Mouse (Mus musculus) liver, embryonic 11.5 days (tissue): ENCODE results near the gene Coro1b. TPM values are rescaled to one million over a fixed set of nuclear protein-coding genes. Genes with fewer than 3 reads are reported as not detected.
A peak's percentile ranks its signal among the peaks of the same experiment; 100 is the strongest.

Source experiments
- ATAC-seq: fragments of 200-750 bp; cut with Nextera tagmentation; replicated peaks from 2 replicates; pipeline ENCODE4 v1.8.0; 2017; ENCODE audit warnings: moderate number of reproducible peaks, mild to moderate bottlenecking, moderate TSS enrichment, moderate library complexity; ENCODE audit not compliant: low FRiP score
- DNase-seq: peaks from one replicate; pipeline ENCODE4 v3.0.0-alpha.2; 2017; ENCODE audit warnings: low spot score
- H3K27ac ChIP-seq: fragments of 300-500 bp; sonication (generic); 2 replicates; pipeline ENCODE4 v1.5.1; 2014; ENCODE audit warnings: mild to moderate bottlenecking, low read depth, low read length, control low read depth
- H3K27me3 ChIP-seq: fragments of 300-500 bp; sonication (generic); replicated peaks from 2 replicates; pipeline ENCODE4 v1.6.1; 2014; ENCODE audit warnings: low read length, mixed read lengths; ENCODE audit not compliant: control insufficient read depth, insufficient read depth
- H3K36me3 ChIP-seq: fragments of 300-500 bp; sonication (generic); 2 replicates; pipeline ENCODE4 v1.6.1; 2014; ENCODE audit warnings: mild to moderate bottlenecking, low read length, moderate library complexity, mixed read lengths; ENCODE audit not compliant: control insufficient read depth, insufficient read depth
- H3K4me1 ChIP-seq: fragments of 300-500 bp; sonication (generic); replicated peaks from 2 replicates; pipeline ENCODE4 v1.6.1; 2014; ENCODE audit warnings: low read length, mixed read lengths; ENCODE audit not compliant: control insufficient read depth, insufficient read depth
- H3K4me2 ChIP-seq: fragments of 300-500 bp; sonication (generic); 2 replicates; pipeline ENCODE4 v1.6.1; 2014; ENCODE audit warnings: mild to moderate bottlenecking, control low read depth, moderate library complexity
- H3K4me3 ChIP-seq: fragments of 300-500 bp; sonication (generic); 2 replicates; pipeline ENCODE4 v1.5.1; 2014; ENCODE audit warnings: low read depth, low read length, control low read depth
- H3K9ac ChIP-seq: fragments of 300-500 bp; sonication (generic); 2 replicates; pipeline ENCODE4 v1.6.1; 2014; ENCODE audit warnings: low read depth, low read length, control low read depth
- H3K9me3 ChIP-seq: fragments of 300-500 bp; sonication (generic); 2 replicates; pipeline ENCODE4 v1.6.1; 2016; ENCODE audit warnings: low read length, inconsistent platforms, mixed read lengths; ENCODE audit not compliant: control insufficient read depth
- WGBS: fragments of 180-500 bp; shearing (Covaris S2); extraction: QIAGEN DNeasy Blood & Tissue Kit; methylation state at CpG from one replicate; pipeline ENCODE4 v1.1.7; 2014; 5-methylcytosine and 5-hydroxymethylcytosine counted together
- polyA plus RNA-seq: library from polyadenylated mRNA; unstranded; fragments of >200 nt; fragmentation: Nextera tagmentation; extraction: Ambion mirVana; gene quantifications from 2 replicates; pipeline ENCODE4 v1.2.1, GENCODE M21; 2014

The Coro1b gene
- polyA plus RNA-seq, 1 experiment from 2014 or later, result 126 TPM

GRCm38 (mm10) chr19:4148819-4149218 lies 400 bp downstream of the Coro1b start:
- peak overlapping the region; percentile 91 for H3K9ac ChIP-seq
- peak; percentile 48; the same call in 1 of the 2 replicates for ATAC-seq

GRCm38 (mm10) chr19:4149283-4149682 lies 864 bp downstream of the Coro1b start:
- peaks cover 23% of the 10 kb centered on the region for H3K4me1 ChIP-seq
- no peaks in the 10 kb centered on the region for H3K9me3 ChIP-seq
- DNase-seq, result no peak
- no peak overlapping the region for H3K27ac ChIP-seq
- peak overlapping the region; percentile 68 for H3K4me2 ChIP-seq
- 83% methylated on average over 11 of the region's 11 CpGs for WGBS
- peaks cover 9% of the 10 kb centered on the region; the same call in 1 of the 2 replicates for H3K36me3 ChIP-seq
- peak overlapping the region; percentile 83 for H3K4me3 ChIP-seq
- H3K9ac ChIP-seq, result peak overlapping the region; percentile 91
- H3K27me3 ChIP-seq, result no peaks in the 10 kb centered on the region
- ATAC-seq, result no peak

More at GRCm38 (mm10) chr19:4148819-4149218, 400 bp downstream of the Coro1b start:
- H3K27ac ChIP-seq, result peak overlapping the region; percentile 74
- WGBS, result 4% methylated on average over 8 of the region's 8 CpGs
- H3K9me3 ChIP-seq, result no peaks in the 10 kb centered on the region
- DNase-seq, result no peak
- peaks cover 9% of the 10 kb centered on the region; the same call in 1 of the 2 replicates for H3K36me3 ChIP-seq
- peak overlapping the region; percentile 83 for H3K4me3 ChIP-seq
- H3K27me3 ChIP-seq, result no peaks in the 10 kb centered on the region
- peak overlapping the region; percentile 68 for H3K4me2 ChIP-seq
- H3K4me1 ChIP-seq, result peaks cover 19% of the 10 kb centered on the region

GRCm38 (mm10) chr19:4149764-4150461 lies 1.5 kb downstream of the Coro1b start:
- Histone ChIP-seq H3K9ac (no peak overlapping the region), H3K4me2 (peak overlapping the region; percentile 68), H3K36me3 (peaks cover 9% of the 10 kb centered on the region; the same call in 1 of the 2 replicates), H3K9me3 (no peaks in the 10 kb centered on the region), H3K27me3 (no peaks in the 10 kb centered on the region), H3K27ac (no peak overlapping the region), H3K4me3 (no peak overlapping the region), H3K4me1 (peaks cover 28% of the 10 kb centered on the region)
- WGBS, result 91% methylated on average over 17 of the region's 17 CpGs
- ATAC-seq (no peak), DNase-seq (no peak)

- Histone ChIP-seq H3K4me1 (peaks cover 31% of the 10 kb centered on the region), H3K9me3 (no peaks in the 10 kb centered on the region), H3K27ac (no peak overlapping the region), H3K36me3 (peaks cover 12% of the 10 kb centered on the region), H3K4me3 (no peak overlapping the region), H3K27me3 (no peaks in the 10 kb centered on the region), H3K9ac (no peak overlapping the region), H3K4me2 (no peak overlapping the region)
- WGBS, result 86% methylated on average over 22 of the region's 22 CpGs
- no peak for ATAC-seq
- DNase-seq, result no peak
These were observed 2.4 kb downstream of the Coro1b start for GRCm38 (mm10) chr19:4150567-4151487.

- WGBS, result 75% methylated on average over 5 of the region's 5 CpGs
- Histone ChIP-seq H3K27me3 (no peaks in the 10 kb centered on the region), H3K36me3 (peaks cover 18% of the 10 kb centered on the region), H3K4me2 (no peak overlapping the region), H3K9me3 (no peaks in the 10 kb centered on the region), H3K4me1 (peaks cover 31% of the 10 kb centered on the region), H3K27ac (no peak overlapping the region), H3K9ac (no peak overlapping the region), H3K4me3 (no peak overlapping the region)
- no peak for DNase-seq
- no peak for ATAC-seq
These were observed 3.1 kb downstream of the Coro1b start for GRCm38 (mm10) chr19:4151488-4151860.

GRCm38 (mm10) chr19:4151898-4152297 lies 3.5 kb downstream of the Coro1b start:
- H3K9ac ChIP-seq, result no peak overlapping the region
- peaks cover 18% of the 10 kb centered on the region for H3K36me3 ChIP-seq
- no peak overlapping the region for H3K4me2 ChIP-seq
- H3K27me3 ChIP-seq, result no peaks in the 10 kb centered on the region
- no peak overlapping the region for H3K27ac ChIP-seq
- H3K4me3 ChIP-seq, result no peak overlapping the region
- no peak for ATAC-seq
- DNase-seq, result no peak
- no peaks in the 10 kb centered on the region for H3K9me3 ChIP-seq
- WGBS, result 84% methylated on average over 5 of the region's 5 CpGs
- H3K4me1 ChIP-seq, result peaks cover 28% of the 10 kb centered on the region

- Histone ChIP-seq H3K9ac (no peak overlapping the region), H3K9me3 (no peaks in the 10 kb centered on the region), H3K4me3 (no peak overlapping the region), H3K27ac (no peak overlapping the region), H3K4me1 (peaks cover 27% of the 10 kb centered on the region), H3K27me3 (no peaks in the 10 kb centered on the region), H3K36me3 (peaks cover 22% of the 10 kb centered on the region), H3K4me2 (no peak overlapping the region)
- DNase-seq (no peak), ATAC-seq (no peak)
- 85% methylated on average over 8 of the region's 8 CpGs for WGBS
These were observed 4.2 kb downstream of the Coro1b start for GRCm38 (mm10) chr19:4152445-4153231.

GRCm38 (mm10) chr19:4153232-4153654 lies 4.8 kb downstream of the Coro1b start, which contains the start of gene Ptprcap:
Ptprcap (plus strand) TSS chr19:4153604.
- 63% methylated on average over 11 of the region's 11 CpGs for WGBS
- peak within 1 kb of the TSS; percentile 34 for H3K4me3 ChIP-seq
- no peak for ATAC-seq

More at GRCm38 (mm10) chr19:4153232-4153654, 4.8 kb downstream of the Coro1b start, which contains the start of gene Ptprcap:
- DNase-seq, result no peak
- H3K4me2 ChIP-seq, result peak within 1 kb of the TSS; percentile 55
- no peaks in the 10 kb centered on the region for H3K27me3 ChIP-seq
- H3K4me1 ChIP-seq, result peaks cover 21% of the 10 kb centered on the region
- H3K9me3 ChIP-seq, result no peaks in the 10 kb centered on the region
- peaks cover 27% of the 10 kb centered on the region for H3K36me3 ChIP-seq
- peak within 1 kb of the TSS; percentile 39; the same call in 1 of the 2 replicates for H3K27ac ChIP-seq
- H3K9ac ChIP-seq, result peak within 1 kb of the TSS; percentile 54; the same call in 1 of the 2 replicates
